Mouse (Mus musculus): ENCODE measurements around the gene Slc35b1. TPM values are rescaled to one million over a fixed set of nuclear protein-coding genes. Genes with fewer than 3 reads are reported as not detected.

Gene Slc35b1
- polyA plus RNA-seq, 1 experiment from 2014 or later, result 130 TPM

GRCm38 (mm10) chr11:95396548-95396947 lies 12.1 kb downstream of the Slc35b1 start:
- no peaks in the 10 kb centered on the region for H3K4me1 ChIP-seq (ENCODE audit: control insufficient read depth, insufficient read depth, low read length)
- H3K27ac ChIP-seq (ENCODE audit: low read depth, low read length), result no peak overlapping the region
- no peak overlapping the region for H3K4me3 ChIP-seq (ENCODE audit: low read depth, low read length)
- H3K9me3 ChIP-seq (ENCODE audit: control insufficient read depth, low read length), result no peaks in the 10 kb centered on the region
- H3K36me3 ChIP-seq (ENCODE audit: control insufficient read depth, insufficient read depth, low read length), result no peaks in the 10 kb centered on the region; the same call in 1 of the 2 replicates
- DNase-seq (ENCODE audit: low spot score, missing footprints) (no peak), ATAC-seq (ENCODE audit: low FRiP score) (no peak)
- no peak overlapping the region for H3K9ac ChIP-seq (ENCODE audit: low read length)
- 55% methylated on average over 1 of the region's 1 CpGs for WGBS
- no peak overlapping the region for H3K4me2 ChIP-seq
- H3K27me3 ChIP-seq (ENCODE audit: control insufficient read depth, insufficient read depth, low read length), result no peaks in the 10 kb centered on the region

GRCm38 (mm10) chr11:95397843-95398835 lies 13.6 kb downstream of the Slc35b1 start:
- Histone ChIP-seq H3K27ac (ENCODE audit: low read depth, low read length) (no peak overlapping the region), H3K4me1 (ENCODE audit: control insufficient read depth, insufficient read depth, low read length) (no peaks in the 10 kb centered on the region), H3K4me2 (no peak overlapping the region), H3K27me3 (ENCODE audit: control insufficient read depth, insufficient read depth, low read length) (no peaks in the 10 kb centered on the region), H3K4me3 (ENCODE audit: low read depth, low read length) (no peak overlapping the region), H3K36me3 (ENCODE audit: control insufficient read depth, insufficient read depth, low read length) (no peaks in the 10 kb centered on the region), H3K9ac (ENCODE audit: low read length) (no peak overlapping the region), H3K9me3 (ENCODE audit: control insufficient read depth, low read length) (no peaks in the 10 kb centered on the region)
- WGBS, result 62% methylated on average over 14 of the region's 14 CpGs
- DNase-seq (ENCODE audit: low spot score, missing footprints), result peak; percentile 98
- no peak for ATAC-seq (ENCODE audit: low FRiP score)

GRCm38 (mm10) chr11:95399520-95400020 lies 15.1 kb downstream of the Slc35b1 start:
- H3K27me3 ChIP-seq (ENCODE audit: control insufficient read depth, insufficient read depth, low read length), result no peaks in the 10 kb centered on the region
- ATAC-seq (ENCODE audit: low FRiP score) (no peak), DNase-seq (ENCODE audit: low spot score, missing footprints) (peak; percentile 33)
- no peak overlapping the region for H3K9ac ChIP-seq (ENCODE audit: low read length)
- no peak overlapping the region for H3K4me3 ChIP-seq (ENCODE audit: low read depth, low read length)
- H3K27ac ChIP-seq (ENCODE audit: low read depth, low read length), result no peak overlapping the region
- H3K4me2 ChIP-seq, result no peak overlapping the region
- H3K36me3 ChIP-seq (ENCODE audit: control insufficient read depth, insufficient read depth, low read length), result no peaks in the 10 kb centered on the region
- H3K4me1 ChIP-seq (ENCODE audit: control insufficient read depth, insufficient read depth, low read length), result no peaks in the 10 kb centered on the region
- 78% methylated on average over 13 of the region's 13 CpGs for WGBS
- no peaks in the 10 kb centered on the region for H3K9me3 ChIP-seq (ENCODE audit: control insufficient read depth, low read length)

- Histone ChIP-seq H3K9ac (ENCODE audit: low read length) (no peak overlapping the region), H3K27ac (ENCODE audit: low read depth, low read length) (no peak overlapping the region), H3K27me3 (ENCODE audit: control insufficient read depth, insufficient read depth, low read length) (no peaks in the 10 kb centered on the region), H3K9me3 (ENCODE audit: control insufficient read depth, low read length) (no peaks in the 10 kb centered on the region), H3K4me2 (no peak overlapping the region), H3K36me3 (ENCODE audit: control insufficient read depth, insufficient read depth, low read length) (no peaks in the 10 kb centered on the region), H3K4me3 (ENCODE audit: low read depth, low read length) (no peak overlapping the region), H3K4me1 (ENCODE audit: control insufficient read depth, insufficient read depth, low read length) (no peaks in the 10 kb centered on the region)
- WGBS, result 86% methylated on average over 5 of the region's 5 CpGs
- no peak for DNase-seq (ENCODE audit: low spot score, missing footprints)
- no peak for ATAC-seq (ENCODE audit: low FRiP score)
Observed at GRCm38 (mm10) chr11:95401568-95401967, 17.1 kb downstream of the Slc35b1 start.

GRCm38 (mm10) chr11:95402196-95402595 lies 17.7 kb downstream of the Slc35b1 start:
- Histone ChIP-seq H3K4me3 (ENCODE audit: low read depth, low read length) (no peak overlapping the region), H3K9ac (ENCODE audit: low read length) (no peak overlapping the region), H3K36me3 (ENCODE audit: control insufficient read depth, insufficient read depth, low read length) (no peaks in the 10 kb centered on the region), H3K9me3 (ENCODE audit: control insufficient read depth, low read length) (no peaks in the 10 kb centered on the region), H3K4me1 (ENCODE audit: control insufficient read depth, insufficient read depth, low read length) (no peaks in the 10 kb centered on the region), H3K27ac (ENCODE audit: low read depth, low read length) (no peak overlapping the region), H3K4me2 (no peak overlapping the region), H3K27me3 (ENCODE audit: control insufficient read depth, insufficient read depth, low read length) (no peaks in the 10 kb centered on the region)
- ATAC-seq (ENCODE audit: low FRiP score), result no peak
- DNase-seq (ENCODE audit: low spot score, missing footprints), result no peak
- 24% methylated on average over 5 of the region's 5 CpGs for WGBS

- Histone ChIP-seq H3K4me3 (ENCODE audit: low read depth, low read length) (no peak overlapping the region), H3K36me3 (ENCODE audit: control insufficient read depth, insufficient read depth, low read length) (no peaks in the 10 kb centered on the region), H3K27ac (ENCODE audit: low read depth, low read length) (no peak overlapping the region), H3K9me3 (ENCODE audit: control insufficient read depth, low read length) (no peaks in the 10 kb centered on the region), H3K9ac (ENCODE audit: low read length) (no peak overlapping the region), H3K4me2 (no peak overlapping the region), H3K27me3 (ENCODE audit: control insufficient read depth, insufficient read depth, low read length) (no peaks in the 10 kb centered on the region), H3K4me1 (ENCODE audit: control insufficient read depth, insufficient read depth, low read length) (no peaks in the 10 kb centered on the region)
- ATAC-seq (ENCODE audit: low FRiP score) (no peak), DNase-seq (ENCODE audit: low spot score, missing footprints) (no peak)
- 32% methylated on average over 8 of the region's 8 CpGs for WGBS
Observed at GRCm38 (mm10) chr11:95402658-95403101, 18.2 kb downstream of the Slc35b1 start.

GRCm38 (mm10) chr11:95403382-95404340 lies 19.2 kb downstream of the Slc35b1 start:
- Histone ChIP-seq H3K4me3 (ENCODE audit: low read depth, low read length) (no peak overlapping the region), H3K4me1 (ENCODE audit: control insufficient read depth, insufficient read depth, low read length) (no peaks in the 10 kb centered on the region), H3K9ac (ENCODE audit: low read length) (no peak overlapping the region), H3K27ac (ENCODE audit: low read depth, low read length) (no peak overlapping the region), H3K27me3 (ENCODE audit: control insufficient read depth, insufficient read depth, low read length) (no peaks in the 10 kb centered on the region), H3K4me2 (no peak overlapping the region), H3K36me3 (ENCODE audit: control insufficient read depth, insufficient read depth, low read length) (no peaks in the 10 kb centered on the region), H3K9me3 (ENCODE audit: control insufficient read depth, low read length) (no peaks in the 10 kb centered on the region)
- 64% methylated on average over 16 of the region's 16 CpGs for WGBS
- no peak for ATAC-seq (ENCODE audit: low FRiP score)
- DNase-seq (ENCODE audit: low spot score, missing footprints), result no peak

GRCm38 (mm10) chr11:95405771-95406170 lies 21.3 kb downstream of the Slc35b1 start:
- 85% methylated on average over 4 of the region's 4 CpGs for WGBS
- no peak overlapping the region for H3K9ac ChIP-seq (ENCODE audit: low read length)
- H3K9me3 ChIP-seq (ENCODE audit: control insufficient read depth, low read length), result no peaks in the 10 kb centered on the region
- no peak overlapping the region for H3K27ac ChIP-seq (ENCODE audit: low read depth, low read length)
- H3K4me1 ChIP-seq (ENCODE audit: control insufficient read depth, insufficient read depth, low read length), result no peaks in the 10 kb centered on the region
- H3K27me3 ChIP-seq (ENCODE audit: control insufficient read depth, insufficient read depth, low read length), result no peaks in the 10 kb centered on the region
- ATAC-seq (ENCODE audit: low FRiP score), result no peak
- no peak overlapping the region for H3K4me3 ChIP-seq (ENCODE audit: low read depth, low read length)
- H3K4me2 ChIP-seq, result no peak overlapping the region
- H3K36me3 ChIP-seq (ENCODE audit: control insufficient read depth, insufficient read depth, low read length), result no peaks in the 10 kb centered on the region
- DNase-seq (ENCODE audit: low spot score, missing footprints), result no peak
